Mouse (Mus musculus) cerebellum, adult 18-20 months (tissue): ENCODE results near the gene Lcn8.

Source experiments
- DNase-seq, 2 experiments: peaks; one replicate each; pipeline ENCODE4 v3.0.0; 2021

The Lcn8 gene

DNA sequence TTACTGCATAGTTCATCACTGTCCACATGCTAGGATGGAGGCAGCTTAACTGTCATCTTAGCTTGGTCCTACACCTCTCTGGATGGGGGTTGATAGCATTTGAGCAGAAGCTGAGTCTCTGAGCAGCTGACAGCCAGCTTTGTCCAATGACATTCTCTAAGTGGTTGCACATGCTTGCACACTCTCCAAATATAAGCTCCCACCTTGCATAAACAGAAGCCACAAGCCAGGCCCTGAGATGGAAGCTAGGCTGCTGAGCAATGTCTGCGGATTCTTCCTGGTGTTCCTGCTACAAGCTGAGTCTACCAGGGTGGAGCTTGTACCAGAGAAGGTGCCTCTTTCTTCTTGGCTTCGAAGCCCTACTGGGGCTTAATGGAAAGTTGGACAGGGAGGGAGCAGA is at the start of gene Lcn8:
Gene Lcn8 (plus strand): TSS at position 219 of the 400 bp plus-strand sequence.
- DNase-seq, result no peak

DNA sequence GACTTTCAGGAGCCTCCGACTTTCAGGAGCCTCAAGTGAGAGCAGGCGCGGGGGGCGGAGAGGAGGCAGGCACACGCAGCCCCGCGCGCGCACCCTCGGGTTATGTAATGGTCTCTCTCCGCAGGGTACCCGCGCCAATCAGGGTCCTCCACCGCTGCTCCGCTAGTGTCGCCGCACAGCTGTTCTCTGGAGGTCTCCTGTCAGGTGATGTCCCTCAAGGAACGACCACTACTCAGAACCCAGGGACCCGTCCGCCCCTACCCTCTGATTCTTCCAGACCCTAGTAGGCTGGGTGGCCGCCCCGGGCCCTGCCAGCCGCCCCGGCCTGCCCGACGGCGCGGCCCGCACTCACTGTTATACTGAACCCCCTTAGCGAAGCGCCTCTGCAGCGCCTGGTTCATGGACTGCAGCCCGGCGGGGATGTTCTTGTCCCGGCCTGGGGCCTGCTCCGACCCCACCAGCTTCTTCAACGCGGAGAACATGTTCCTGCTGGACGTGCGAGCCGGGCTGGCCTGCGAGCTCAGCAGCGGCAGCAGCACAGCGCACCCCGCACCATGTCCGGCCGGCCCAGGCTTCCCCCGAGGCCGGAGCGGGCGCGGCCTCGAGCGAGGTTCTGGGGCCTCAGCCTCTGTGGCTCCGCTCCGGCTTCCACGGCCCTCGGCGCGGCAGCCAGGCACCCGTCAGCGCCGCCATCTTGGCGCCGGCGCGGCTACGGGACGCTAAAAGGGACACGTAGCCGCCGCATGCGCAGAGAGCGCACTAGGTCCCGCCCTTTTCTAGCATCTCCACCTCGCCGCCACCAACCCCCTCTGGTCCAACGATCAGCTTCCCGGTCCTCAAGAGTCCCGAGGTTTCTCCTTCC is 44.9 kb upstream of the Lcn8 start, which contains the start of gene Rabl6:
Gene Rabl6 (minus strand): TSS at position 761 of the 862 bp plus-strand sequence.
- DNase-seq, result peak; percentile 84 to 98

DNA sequence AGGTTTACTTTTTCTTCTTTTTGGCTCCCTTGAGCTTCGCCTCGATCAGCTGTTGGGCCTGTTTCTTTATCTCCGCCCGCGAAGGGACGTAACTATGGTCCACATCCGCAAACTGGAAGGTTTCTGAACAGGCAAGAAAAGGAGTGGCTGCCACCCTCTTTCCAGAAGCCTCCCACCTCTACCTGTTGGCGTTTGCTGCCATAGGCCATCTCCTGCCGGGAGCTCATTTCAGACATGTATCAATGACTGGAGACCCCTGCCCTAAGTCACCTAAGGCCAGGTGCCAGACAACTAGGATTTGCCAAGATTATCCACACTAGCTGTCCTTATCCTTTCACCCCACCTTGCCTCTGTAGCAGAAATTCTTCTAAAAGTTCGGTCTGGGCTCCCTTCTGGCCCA is 44.2 kb upstream of the Lcn8 start:
- DNase-seq, result peak in 1 of 2 experiments; percentile 27

DNA sequence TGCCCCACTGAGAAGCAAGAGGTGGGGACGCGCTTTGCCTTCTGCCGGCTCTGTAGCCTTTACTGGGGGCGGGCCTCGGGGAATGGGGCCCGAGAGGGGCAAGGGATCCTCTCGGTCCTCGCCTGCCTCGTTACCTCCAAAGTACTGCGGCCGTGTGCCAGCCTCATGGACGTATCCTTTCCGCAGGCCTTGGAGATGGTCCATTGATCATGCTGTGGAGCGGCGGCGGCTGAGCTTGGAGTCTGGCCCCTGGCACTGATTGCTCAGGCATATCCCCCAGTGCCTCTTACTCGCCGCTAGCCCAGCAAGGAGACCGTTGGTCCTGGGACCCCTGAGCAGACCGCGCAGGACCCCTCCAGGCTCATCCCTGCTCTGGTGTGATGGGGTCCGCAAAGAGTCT is 36.5 kb upstream of the Lcn8 start:
- DNase-seq, result no peak

DNA sequence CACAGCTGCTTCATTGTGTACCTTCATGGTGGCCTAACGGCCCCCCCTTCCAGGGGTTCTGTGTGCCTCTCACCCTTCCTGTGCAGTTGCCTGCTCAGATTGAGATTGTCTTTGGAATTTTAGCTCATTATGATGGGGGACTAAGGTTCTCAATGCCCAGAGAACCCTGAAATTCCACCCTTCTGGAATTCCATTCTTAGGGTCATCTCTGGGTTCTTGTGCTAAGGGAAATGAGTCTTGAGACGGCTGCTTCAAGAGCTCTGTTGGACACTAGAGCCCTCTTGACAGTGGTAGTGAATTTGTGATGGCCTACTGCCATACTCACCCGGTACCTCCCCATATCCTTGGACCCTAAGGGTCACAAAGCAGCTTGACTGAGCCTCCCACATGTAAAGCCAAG is 35.3 kb upstream of the Lcn8 start, which contains the start of gene Ccdc183:
Gene Ccdc183 (minus strand): TSS at position 101 of the 400 bp plus-strand sequence.
- DNase-seq, result no peak

DNA sequence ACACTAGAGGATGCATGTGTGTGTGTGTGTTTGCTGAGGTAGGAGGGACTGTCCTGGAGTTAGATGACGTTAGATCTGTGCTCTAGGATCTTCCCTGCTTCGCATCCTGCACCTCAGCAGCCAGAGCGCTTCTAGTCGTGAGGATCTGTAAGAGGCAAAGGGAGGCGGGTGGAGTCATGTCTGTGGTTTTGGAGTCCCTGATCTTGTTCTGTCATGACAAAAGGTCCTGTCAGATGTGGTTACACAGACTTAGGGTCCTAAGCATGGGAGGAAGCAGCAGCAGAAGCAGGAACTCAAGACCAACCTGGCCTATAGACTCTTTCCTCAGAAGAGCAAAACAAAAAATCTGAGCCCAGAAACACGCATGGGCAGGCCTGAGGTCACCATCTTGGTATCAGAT is 32.5 kb upstream of the Lcn8 start:
- DNase-seq, result no peak

DNA sequence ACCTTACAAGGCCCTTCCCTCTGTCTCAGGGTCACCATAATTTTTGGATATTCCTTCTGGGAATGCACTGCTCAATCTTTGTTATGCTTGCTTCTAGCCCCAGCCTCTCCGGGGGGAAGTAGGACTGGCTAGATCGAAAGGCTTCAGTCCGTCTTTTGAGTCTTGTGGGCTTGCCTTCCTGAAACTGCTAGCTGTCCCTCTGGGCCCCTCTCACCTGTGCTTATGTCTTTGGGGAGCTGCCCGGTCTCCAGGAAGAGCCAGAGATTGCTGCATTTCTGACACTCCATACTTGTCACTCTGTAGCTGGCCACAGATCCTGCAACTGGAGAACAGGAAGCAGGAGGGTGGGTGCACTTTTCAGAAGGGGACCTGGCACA is 32.1 kb upstream of the Lcn8 start:
- no peak for DNase-seq

DNA sequence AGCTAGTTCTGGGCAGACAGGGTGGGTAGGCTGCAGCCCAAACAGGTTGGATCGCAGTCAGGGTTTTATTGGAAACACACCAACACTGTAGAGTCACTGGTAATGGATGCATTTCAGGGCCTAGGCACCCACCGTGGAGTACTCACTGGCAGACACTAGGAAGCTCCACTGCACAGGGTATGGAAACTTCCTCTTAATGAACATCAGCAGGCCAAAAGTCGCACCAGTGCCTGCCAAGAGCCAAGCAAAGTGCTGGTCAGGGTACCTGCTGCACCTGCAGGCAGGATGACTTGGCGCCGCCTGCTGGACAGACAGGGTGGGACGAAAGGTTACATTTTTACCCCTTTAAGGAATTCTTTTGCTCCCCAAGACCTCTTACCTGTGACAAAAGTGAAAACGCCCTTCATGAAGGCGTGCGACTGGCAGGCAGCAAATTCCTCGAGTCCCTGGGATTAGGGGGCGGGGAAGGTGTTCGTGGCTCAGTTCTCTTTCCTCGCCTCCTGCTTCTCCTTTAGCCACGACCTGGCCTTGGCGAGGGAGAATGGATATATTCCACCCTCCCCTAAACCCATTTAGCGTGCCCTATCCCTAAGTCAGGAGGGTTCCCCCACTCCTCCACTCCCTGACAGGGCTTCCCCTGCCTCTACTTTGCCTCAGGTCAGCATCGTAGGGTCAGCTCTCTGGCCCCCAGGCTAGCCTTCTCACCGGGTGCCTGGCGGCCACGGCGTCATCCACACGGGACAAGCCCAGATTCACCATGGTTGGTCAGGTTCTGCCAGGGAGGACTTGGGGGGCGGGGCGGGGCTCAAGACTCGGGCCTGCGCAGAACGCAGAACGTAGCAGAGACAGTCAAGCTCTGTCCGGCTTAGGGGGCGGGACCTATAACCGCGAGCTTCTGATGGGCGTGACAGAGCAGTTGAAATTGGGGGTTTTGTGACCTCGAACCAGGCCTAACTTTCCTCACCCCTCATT is 31.4 kb upstream of the Lcn8 start, which contains the start of gene Tmem141:
Gene Tmem141 (minus strand): TSS at position 777 of the 972 bp plus-strand sequence.
- DNase-seq, result peak; percentile 93 to 96

DNA sequence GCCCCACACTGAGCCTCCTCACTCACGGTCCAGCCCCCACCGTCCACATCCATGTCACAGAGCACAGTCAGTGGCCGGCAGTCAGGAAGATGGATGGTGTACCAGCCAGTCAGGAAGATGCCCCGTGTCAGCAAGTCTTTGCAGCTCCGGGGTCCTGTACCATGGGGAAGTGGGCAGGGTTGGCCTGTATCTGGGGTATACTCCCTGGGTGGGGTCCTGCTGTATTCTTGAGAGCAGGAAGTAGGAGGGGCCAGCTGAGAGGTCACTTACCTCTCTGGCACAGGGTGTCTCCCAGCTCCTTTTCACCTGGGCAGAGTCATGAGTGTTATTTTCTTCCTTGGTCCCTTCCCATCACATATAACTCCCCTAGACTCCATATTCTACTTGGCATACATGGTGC is 26.9 kb upstream of the Lcn8 start:
- DNase-seq, result no peak

DNA sequence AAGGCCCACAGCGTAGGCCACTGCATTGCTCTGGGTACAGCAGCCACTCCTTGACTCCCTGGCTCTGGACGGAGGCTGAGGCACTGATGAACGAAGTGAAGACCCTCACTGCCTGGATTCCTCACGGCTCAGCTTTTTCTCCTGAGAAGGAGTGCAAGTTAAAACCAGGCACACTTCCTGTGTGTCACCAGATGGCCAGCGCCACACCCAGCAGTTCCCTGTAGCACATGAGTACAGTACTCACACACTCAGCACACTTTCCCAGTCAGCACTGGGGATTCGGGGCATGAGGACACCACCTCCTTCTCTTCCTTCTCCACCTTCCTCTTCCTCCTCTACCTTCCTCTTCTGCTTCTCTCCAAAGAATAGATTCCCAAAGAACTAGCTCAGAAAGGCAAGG is 25.1 kb upstream of the Lcn8 start, which contains the start of gene Fcna:
Gene Fcna (minus strand): TSS at position 220 of the 400 bp plus-strand sequence.
- no peak for DNase-seq

DNA sequence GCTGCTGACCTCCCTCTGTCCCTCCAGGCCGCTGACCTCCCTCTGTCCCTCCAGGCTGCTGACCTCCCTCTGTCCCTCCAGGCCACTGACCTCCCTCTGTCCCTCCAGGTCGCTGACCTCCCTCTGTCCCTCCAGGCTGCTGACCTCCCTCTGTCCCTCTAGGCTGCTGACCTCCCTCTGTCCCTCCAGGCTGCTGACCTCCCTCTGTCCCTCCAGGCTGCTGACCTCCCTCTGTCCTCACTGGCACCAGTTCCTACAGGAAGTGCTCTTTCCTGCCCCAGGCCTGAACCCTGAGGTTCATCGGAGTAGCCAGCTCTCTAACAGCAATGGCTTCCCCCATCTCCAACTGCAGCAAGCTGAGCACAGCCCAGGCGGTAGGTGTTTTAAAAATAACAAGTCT is 24.2 kb upstream of the Lcn8 start:
- DNase-seq, result no peak

DNA sequence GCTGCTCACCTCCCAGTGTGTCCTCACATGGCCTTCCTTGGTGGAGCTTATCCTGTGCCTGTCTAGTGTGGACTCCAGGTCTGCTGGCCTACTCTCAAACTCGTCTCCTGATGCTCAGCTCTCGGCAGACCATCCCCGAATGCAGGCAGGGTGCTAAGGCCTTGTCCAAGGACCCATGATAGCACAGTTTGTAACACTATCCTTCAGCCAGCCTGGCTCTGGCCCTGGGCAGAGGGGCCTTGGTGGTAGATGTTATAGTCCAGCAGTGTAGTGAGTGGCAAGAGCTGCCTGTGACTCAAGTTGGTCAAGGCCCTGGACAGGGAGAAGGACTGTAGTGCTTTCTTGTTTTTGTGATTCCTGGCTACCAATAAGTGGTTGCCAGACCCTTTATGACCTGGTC is 19.3 kb upstream of the Lcn8 start:
- DNase-seq, result no peak

DNA sequence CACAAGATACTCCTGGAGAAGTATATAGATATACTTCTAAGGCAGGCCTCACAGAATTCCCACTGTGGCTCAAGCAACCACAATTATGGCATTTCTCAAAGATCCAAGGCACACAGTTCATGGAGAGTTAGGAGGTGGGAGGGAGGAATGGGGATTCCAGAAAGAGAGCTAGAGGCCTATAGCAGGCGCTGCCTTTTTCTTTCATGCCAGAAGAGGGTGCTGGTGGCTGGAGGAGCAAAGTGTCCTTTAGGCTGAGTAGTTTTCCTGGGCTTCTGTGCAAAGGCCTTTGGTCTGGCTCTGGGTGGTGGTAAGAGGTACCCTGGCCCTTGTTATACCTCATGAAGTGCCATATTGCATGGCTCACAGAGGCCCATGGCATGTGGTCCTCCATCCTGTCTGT is 18.9 kb upstream of the Lcn8 start:
- no peak for DNase-seq

DNA sequence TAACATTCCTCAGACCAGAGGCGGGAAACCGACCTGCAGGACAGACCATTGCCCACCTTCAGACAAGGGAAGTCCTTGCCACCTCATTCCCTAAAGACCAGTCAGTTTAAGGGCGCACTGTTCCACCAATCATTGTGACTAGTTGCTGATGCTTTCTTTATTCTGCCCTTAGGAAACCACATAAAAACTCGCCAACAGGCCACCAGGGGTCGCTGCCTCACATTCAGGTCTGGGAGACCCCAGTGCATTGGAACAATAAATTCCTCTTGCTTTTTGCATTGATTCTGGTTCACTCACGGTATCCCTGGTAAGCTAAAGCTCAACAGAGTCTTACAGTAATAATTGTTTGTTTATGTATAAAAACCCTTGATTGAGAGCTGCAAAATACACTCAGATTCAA is 13.0 kb upstream of the Lcn8 start:
- peak in 1 of 2 experiments; percentile 30 for DNase-seq

DNA sequence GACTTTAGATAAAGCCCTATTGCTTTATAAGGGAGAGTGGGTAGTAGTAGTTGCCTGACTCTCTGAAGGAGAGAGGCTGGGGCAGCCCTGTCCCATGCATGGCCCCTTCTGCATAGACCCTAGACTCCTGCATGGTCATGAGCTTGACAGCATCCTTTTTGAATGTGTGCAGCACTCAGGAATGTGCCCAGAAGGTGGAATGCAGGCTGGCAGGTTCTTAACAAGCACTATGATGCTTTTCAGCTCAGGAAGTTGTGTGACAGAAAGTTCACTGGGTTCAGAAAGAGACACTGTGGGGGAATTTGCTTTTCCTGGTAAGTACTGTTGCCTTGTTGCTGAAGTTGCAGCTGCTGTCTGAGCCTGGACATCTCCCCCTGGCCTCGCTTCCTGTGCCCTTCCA is 1.6 kb downstream of the Lcn8 start:
- DNase-seq, result no peak

DNA sequence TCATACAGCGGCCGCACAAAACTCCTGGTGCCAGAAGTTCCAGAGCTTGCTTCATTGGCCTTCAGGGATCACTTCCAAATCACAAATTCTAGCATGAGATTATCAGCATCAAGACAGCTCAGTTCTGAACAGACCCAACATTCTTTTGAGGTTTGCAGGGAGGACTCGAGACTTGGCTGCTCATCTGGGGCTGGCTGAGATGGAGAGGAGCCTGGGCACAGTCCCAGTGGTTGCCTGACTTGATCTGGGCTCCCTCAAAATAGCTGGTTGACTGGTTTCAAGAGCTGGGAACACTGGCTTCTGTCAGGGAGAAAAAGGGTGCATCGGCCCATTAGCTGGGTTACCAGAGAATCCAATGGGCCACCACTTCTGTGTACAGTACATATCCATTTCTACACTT is 3.8 kb downstream of the Lcn8 start:
- DNase-seq, result peak; percentile 7 to 13

DNA sequence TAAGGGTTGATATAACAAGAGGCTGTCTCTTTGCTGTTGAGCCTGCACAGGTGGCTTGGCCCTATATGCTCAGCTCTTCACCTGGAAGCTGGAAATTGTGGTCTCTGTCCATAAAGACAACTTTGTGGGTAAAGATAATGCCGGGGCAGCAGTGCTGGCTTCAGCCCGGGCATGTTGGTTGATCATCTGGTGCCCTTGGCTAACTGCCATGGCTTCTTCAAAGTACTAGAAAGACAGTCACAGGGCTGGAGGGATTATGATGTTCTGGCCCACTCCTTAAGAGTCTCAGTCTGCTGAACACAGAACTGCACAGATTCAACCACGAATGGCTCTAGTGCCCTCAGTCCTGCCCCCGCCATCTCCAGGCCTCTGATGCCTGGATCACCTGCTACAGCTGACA is 4.3 kb downstream of the Lcn8 start:
- DNase-seq, result peak; percentile 46

DNA sequence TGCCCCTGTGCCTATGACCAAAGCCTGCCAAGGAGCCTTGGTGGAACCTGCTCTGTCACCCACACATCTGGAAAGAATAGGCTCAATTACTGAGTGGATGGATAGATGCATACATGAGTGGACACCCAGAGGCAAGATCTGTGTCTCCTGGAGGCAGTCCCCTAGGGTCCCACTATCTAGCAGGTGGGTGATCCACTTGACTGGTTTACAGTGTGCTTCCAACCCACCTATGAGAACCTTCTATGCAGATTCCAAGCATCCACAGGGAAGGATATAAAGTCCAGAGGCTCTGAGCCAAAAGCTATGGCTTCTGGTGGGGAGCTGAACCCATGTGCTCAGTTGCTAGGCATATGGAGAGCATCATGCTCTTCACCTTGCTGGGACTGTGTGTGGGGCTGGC is 4.7 kb downstream of the Lcn8 start, which contains the start of gene Lcn5:
Gene Lcn5 (plus strand): TSS at position 301 of the 400 bp plus-strand sequence.
- no peak for DNase-seq

DNA sequence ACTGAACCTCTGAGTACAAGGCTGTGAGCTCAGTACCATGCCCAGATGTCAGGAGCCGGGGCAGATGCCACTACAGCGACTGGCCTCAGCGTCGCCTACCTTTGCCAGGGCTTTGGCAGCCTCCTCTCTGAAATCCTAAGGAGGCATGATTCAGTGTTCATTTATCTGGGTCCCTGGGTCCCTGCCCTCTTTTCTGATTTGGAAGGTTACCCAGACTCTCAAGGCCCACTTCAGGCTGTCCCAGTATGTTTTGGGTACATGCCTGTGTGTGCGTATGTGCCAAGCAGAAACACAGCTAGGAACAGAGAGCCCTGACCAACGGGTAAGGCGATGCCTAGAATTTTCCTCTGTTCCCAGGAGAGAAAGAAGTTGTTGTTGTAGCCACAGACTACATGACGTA is 7.4 kb downstream of the Lcn8 start:
- DNase-seq, result no peak

DNA sequence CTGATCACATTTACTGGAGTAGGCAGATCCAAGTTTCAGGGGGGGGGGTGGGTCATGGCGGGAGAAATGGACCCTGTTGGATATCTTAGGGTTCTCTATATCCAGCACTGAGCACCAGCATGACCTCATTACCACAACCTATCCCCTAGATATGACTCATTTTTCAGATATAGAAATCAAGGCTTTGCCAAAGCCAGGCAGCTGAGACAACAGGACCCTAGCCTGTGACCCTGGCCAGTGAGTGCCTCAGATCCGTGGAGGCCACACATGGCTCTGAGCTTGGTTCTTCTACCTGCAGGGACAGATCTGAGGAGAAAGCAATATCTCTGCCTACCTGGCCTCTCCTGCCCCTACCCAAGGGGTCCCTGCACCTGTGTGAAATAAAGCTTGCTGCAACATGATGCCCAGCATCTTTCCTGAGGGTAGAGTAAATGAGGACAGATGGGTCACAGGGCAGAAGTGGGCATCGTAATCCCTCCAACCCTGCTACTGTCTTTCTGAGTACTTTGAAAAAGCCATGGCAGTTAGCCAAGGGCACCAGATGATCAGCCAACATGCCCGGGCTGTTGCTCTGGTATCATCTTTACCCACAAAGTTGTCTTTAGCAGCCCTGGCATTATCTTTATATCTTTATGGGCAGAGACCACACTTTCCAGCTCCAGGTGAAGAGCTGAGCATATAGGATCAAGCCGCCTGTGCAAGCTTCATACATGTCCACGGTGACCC is 8.5 kb downstream of the Lcn8 start:
- no peak for DNase-seq

DNA sequence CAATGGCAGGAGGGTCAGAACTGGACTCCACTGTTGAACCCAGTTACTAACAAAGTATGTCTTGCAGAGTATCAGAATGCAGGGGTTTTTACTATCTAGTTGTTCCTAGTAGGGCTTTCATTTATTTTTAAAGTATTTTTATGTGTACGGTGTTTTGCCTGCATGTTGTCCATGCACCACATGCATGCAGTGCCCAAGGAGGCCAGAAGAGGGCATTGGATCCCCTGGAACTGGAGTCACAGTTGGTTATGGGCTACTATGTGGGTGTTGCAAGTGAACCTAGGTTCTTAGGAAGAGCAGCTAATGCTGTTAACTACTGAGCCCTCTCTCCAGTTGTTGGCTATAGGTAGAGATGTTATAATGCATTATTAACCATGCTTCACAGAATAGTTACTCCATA is 10.6 kb downstream of the Lcn8 start:
- peak; percentile 48 to 58 for DNase-seq

DNA sequence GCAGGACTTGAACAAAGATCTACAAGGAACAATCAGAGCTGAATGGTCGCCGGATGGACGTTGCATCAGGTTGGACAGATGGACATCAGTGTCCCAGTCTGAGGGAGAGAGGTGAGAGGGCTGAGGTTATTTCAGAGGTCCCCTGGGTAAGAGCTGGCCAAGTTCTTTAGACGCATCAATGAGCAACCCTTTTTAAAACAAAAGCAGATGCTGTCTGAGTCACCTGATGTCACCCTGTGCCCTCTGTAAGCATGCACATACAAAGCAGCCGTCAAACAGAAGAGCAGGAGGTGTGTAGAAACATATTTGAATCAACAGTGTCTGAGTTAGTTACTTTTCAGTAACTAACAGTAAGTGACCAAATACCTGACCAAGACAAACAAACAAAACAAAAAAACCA is 11.2 kb downstream of the Lcn8 start:
- DNase-seq, result no peak

DNA sequence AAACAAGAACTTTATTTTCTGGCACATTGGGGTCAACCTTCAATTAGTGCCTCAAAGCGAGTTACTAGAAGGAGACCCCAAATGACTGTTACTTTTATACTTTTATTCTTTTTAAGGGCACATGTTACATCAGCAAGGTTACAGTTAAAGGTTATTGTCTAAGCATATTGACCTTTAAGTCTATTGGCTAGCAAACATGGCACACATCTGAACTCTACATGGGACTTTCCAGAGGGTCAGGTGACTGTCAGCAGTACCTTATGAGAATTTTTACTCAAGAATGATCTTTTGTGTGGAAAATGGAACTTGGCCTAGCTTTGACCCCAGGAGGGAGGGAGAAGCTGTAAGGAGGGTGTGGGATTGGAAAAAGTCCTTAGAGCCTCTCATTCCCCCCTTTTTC is 13.6 kb downstream of the Lcn8 start:
- DNase-seq, result no peak
